Mouse (Mus musculus) heart, embryonic 14.5 days (tissue): ENCODE data around the gene Klk1b8. TPM values are rescaled to one million over a fixed set of nuclear protein-coding genes. Genes with fewer than 3 reads are reported as not detected.
A peak's percentile ranks its signal among the peaks of the same experiment; 100 is the strongest.

Experiments used
- ATAC-seq: fragments of 200-750 bp; cut with Nextera tagmentation; 2 replicates; pipeline ENCODE4 v1.8.0; 2017; ENCODE audit warnings: low read depth, moderate TSS enrichment; ENCODE audit not compliant: insufficient number of reproducible peaks, insufficient read depth, low FRiP score
- H3K27ac ChIP-seq, 2 experiments: fragments of 200-500 bp in 1 of 2; fragments of 300-500 bp in 1 of 2; sonication (generic) in 1 of 2; replicated peaks in 1 of 2; 2 replicates each; pipeline ENCODE4 v1.5.1; 2012 to 2014; ENCODE audit warnings: low read depth in 2 of 2, low read length in 2 of 2, control low read depth in 1 of 2, mild to moderate bottlenecking in 1 of 2, mixed read lengths in 1 of 2; ENCODE audit not compliant: control insufficient read depth in 1 of 2, insufficient read depth in 1 of 2
- H3K27me3 ChIP-seq: fragments of 300-500 bp; sonication (generic); 2 replicates; pipeline ENCODE4 v1.6.1; 2014; ENCODE audit warnings: mild to moderate bottlenecking, low read length, control low read depth; ENCODE audit not compliant: control insufficient read depth, insufficient read depth
- H3K36me3 ChIP-seq: fragments of 300-500 bp; sonication (generic); 2 replicates; pipeline ENCODE4 v1.6.1; 2014; ENCODE audit warnings: mild to moderate bottlenecking, control low read depth, low read length, mixed read lengths; ENCODE audit not compliant: control insufficient read depth, insufficient read depth
- H3K4me1 ChIP-seq, 2 experiments: fragments of 200-500 bp in 1 of 2; fragments of 300-500 bp in 1 of 2; sonication (generic) in 1 of 2; 2 replicates each; pipeline ENCODE4 v1.6.1; 2012 to 2014; ENCODE audit warnings: low read length in 2 of 2, control low read depth in 1 of 2, mixed read lengths in 1 of 2; ENCODE audit not compliant: control insufficient read depth in 2 of 2, insufficient read depth in 2 of 2
- H3K4me2 ChIP-seq: fragments of 300-500 bp; sonication (generic); 2 replicates; pipeline ENCODE4 v1.6.1; 2014; ENCODE audit warnings: mild to moderate bottlenecking, low read length
- H3K4me3 ChIP-seq, 2 experiments: fragments of 200-500 bp in 1 of 2; fragments of 300-500 bp in 1 of 2; sonication (generic) in 1 of 2; 2 replicates each; pipeline ENCODE4 v1.5.1; 2012 to 2014; ENCODE audit warnings: low read length in 2 of 2, mild to moderate bottlenecking in 2 of 2, control low read depth in 1 of 2, low read depth in 1 of 2, moderate library complexity in 1 of 2; ENCODE audit not compliant: control insufficient read depth in 1 of 2, insufficient read depth in 1 of 2
- H3K9ac ChIP-seq: fragments of 300-500 bp; sonication (generic); 2 replicates; pipeline ENCODE4 v1.6.1; 2014; ENCODE audit warnings: mild to moderate bottlenecking, low read length
- H3K9me3 ChIP-seq: fragments of 300-500 bp; sonication (generic); 2 replicates; pipeline ENCODE4 v1.6.1; 2016; ENCODE audit warnings: low read length, control low read depth; ENCODE audit not compliant: control insufficient read depth
- WGBS: fragments of 180-500 bp; shearing (Covaris S2); extraction: QIAGEN DNeasy Blood & Tissue Kit; methylation state at CpG from one replicate; pipeline ENCODE4 v1.1.7; 2014; 5-methylcytosine and 5-hydroxymethylcytosine counted together
- polyA plus RNA-seq: library from polyadenylated mRNA; unstranded; fragments of >200 nt; fragmentation: Nextera tagmentation; extraction: Ambion mirVana; gene quantifications from 2 replicates; pipeline ENCODE4 v1.2.1, GENCODE M21; 2014

Klk1b8 gene
- not detected in 2 replicates for polyA plus RNA-seq

DNA sequence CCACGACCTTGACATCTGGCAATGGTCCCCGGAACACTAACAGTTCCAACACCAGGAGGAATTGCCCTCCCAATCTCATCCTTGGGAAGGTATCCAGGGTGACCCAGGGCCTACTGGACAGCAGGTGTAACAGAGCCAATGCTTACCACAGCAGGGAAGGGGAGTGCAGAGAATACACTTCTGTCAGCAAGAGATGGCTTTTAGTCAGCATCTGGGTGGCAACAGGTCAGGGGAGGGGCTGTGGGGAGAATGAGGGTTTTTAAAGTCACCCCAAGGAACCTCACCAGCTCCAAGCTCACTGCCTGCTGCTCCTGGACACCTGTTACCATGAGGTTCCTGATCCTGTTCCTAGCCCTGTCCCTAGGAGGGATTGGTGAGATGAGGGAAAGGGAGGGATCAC is at the start of gene Klk1b8:
TSS of gene Klk1b8 (plus strand) at position 301 of the 400 bp plus-strand sequence.
- no peaks in the 10 kb centered on the region for H3K4me1 ChIP-seq
- H3K4me3 ChIP-seq = no peak within 1 kb of the TSS
- no peak within 1 kb of the TSS for H3K4me2 ChIP-seq
- H3K36me3 ChIP-seq = no peaks in the 10 kb centered on the region
- H3K27ac ChIP-seq = no peak within 1 kb of the TSS
- H3K9me3 ChIP-seq = no peaks in the 10 kb centered on the region
- H3K27me3 ChIP-seq = no peaks in the 10 kb centered on the region
- 76% methylated on average over 2 of the region's 2 CpGs for WGBS
- no peak for ATAC-seq
- no peak within 1 kb of the TSS for H3K9ac ChIP-seq

DNA sequence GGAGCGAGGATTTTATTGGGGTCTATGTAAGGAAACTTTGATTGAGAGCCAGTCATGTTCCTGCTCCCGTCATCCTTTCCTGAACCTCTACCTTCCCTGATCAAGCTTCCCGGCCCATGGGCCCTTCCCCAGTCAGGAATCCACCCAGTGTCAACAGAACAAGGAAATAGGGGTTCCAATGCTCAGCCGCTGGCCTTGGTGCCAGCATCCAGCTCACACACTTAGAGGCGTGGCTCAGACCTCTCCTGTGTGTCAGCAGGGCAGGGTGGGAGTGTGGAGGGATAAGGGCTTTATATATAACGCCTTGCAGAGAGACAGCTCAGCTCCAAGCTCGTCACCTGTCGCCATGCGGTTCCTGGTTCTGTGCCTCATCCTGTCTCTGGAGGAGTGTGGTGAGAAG is 35.6 kb upstream of the Klk1b8 start:
- no peak overlapping the region for H3K27ac ChIP-seq
- no peak overlapping the region for H3K9ac ChIP-seq
- H3K4me3 ChIP-seq = no peak overlapping the region
- no peak overlapping the region for H3K4me2 ChIP-seq
- H3K36me3 ChIP-seq = no peaks in the 10 kb centered on the region
- WGBS = 39% methylated on average over 9 of the region's 9 CpGs
- H3K9me3 ChIP-seq = no peaks in the 10 kb centered on the region
- H3K27me3 ChIP-seq = no peaks in the 10 kb centered on the region
- no peak for ATAC-seq
- H3K4me1 ChIP-seq = no peaks in the 10 kb centered on the region

DNA sequence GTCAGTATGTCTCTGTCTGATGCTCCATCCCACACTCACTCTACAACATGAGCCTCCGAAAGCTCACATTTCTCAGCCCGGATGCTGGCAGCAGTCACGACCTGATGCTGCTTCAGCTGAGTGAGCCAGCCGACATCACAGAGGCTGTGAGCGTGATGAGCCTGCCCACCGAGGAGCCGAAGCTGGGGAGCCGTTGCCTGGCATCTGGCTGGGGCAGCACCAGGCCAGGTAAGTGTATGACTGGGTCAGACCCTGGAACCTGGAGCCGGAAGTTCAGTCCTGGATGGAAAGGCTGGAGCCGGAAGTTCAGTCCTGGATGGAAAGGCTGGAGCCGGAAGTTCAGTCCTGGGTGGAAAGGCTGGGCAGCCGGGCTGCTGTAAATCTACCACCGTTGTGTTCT is 32.0 kb upstream of the Klk1b8 start:
- H3K4me1 ChIP-seq = no peaks in the 10 kb centered on the region
- H3K4me3 ChIP-seq = no peak overlapping the region
- no peaks in the 10 kb centered on the region for H3K9me3 ChIP-seq
- no peak overlapping the region for H3K9ac ChIP-seq
- no peak for ATAC-seq
- no peak overlapping the region for H3K27ac ChIP-seq
- WGBS = 79% methylated on average over 13 of the region's 13 CpGs
- H3K4me2 ChIP-seq = no peak overlapping the region
- H3K27me3 ChIP-seq = no peaks in the 10 kb centered on the region
- no peaks in the 10 kb centered on the region for H3K36me3 ChIP-seq

DNA sequence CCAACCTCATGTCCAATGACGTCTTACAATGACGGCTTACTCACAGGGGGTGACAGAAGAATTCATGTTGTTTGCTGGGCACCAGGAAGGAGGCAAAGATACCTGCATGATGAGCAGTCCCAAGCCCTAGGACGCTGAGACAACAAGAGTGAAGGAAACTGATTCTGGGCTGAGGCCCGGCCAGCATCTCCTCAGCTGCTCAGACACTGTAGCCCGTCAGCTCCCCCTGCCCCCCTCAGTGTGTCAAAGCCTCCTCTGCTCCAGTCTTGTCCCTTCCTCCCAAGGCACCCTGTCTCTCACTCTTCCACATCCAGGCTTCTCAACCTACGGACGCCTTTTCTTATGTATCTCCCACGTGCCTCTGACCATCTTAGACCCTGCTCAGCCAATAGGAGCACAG is 31.6 kb upstream of the Klk1b8 start:
- Histone ChIP-seq H3K4me3 (no peak overlapping the region), H3K9me3 (no peaks in the 10 kb centered on the region), H3K4me1 (no peaks in the 10 kb centered on the region), H3K36me3 (no peaks in the 10 kb centered on the region), H3K27me3 (no peaks in the 10 kb centered on the region), H3K27ac (no peak overlapping the region), H3K9ac (no peak overlapping the region), H3K4me2 (no peak overlapping the region)
- WGBS = 69% methylated on average over 8 of the region's 8 CpGs
- ATAC-seq = no peak

DNA sequence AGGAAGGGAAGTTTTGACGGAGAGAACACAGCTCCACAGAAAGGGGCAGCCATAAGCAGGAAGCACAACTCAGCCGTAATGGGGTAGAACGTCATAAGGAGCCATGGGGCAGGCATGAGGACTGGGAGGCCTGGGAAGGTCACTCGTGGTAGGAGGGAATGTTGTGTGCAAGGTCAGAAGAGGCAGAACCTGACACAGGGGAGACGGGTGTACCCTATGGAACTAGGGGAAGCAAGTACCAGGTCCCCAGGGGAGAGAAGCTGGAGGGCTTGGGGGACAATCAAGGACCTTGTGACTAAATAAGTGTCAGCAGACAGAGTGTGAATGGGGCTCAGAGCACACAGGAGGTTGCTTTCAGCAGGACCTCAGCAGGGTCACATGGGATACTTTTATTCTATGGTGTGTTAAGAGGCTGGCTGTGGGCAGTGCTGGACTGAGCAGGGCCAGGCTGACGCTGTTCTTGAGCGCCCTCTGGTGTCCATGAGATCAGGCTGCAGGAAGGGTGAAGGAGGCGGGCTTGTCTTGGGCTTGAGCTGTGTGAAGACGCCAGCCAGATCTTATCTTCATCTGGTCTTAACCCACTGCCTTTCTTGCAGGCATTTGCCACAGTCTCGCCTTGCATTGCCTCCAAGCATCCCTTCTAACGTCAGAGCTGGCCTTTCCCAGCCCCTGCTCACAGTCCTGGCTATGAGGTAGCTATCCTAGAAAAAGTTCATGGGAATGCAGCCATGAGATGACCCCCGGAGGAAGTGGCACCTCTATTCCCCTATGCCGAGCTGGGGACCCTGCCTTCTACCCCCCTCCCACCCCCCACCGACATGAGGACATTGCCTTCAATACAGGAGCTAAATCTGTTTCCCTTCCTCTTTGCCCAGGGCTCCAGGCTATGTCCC is 30.7 kb upstream of the Klk1b8 start:
- 23% methylated on average over 14 of the region's 14 CpGs for WGBS

DNA sequence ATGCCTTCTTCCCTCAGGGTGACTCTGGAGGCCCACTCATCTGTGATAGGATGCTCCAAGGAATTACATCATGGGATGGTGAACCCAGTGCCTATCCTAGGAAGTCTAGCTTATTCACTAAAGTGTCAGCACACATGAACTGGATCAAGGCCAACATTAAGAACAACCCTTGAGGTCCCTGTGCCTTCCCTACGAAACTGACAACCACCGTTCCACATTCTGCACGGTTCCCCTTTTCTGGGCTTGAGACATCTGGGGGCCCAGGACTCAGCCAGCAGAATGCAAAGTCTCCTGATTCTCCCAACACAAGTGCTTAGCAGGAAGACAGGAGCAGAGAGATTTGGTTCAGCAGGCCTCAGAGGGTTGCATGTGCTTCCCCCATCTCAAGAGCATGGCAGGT is 29.9 kb upstream of the Klk1b8 start:
- no peaks in the 10 kb centered on the region for H3K36me3 ChIP-seq
- no peak overlapping the region for H3K9ac ChIP-seq
- 81% methylated on average over 3 of the region's 3 CpGs for WGBS
- H3K4me3 ChIP-seq = no peak overlapping the region
- H3K4me2 ChIP-seq = no peak overlapping the region
- H3K4me1 ChIP-seq = no peaks in the 10 kb centered on the region
- H3K9me3 ChIP-seq = no peaks in the 10 kb centered on the region
- no peak overlapping the region for H3K27ac ChIP-seq
- ATAC-seq = no peak
- no peaks in the 10 kb centered on the region for H3K27me3 ChIP-seq

More for the DNA sequence above, 30.7 kb upstream of the Klk1b8 start:
- Histone ChIP-seq H3K9ac (no peak overlapping the region), H3K9me3 (no peaks in the 10 kb centered on the region), H3K27me3 (no peaks in the 10 kb centered on the region), H3K27ac (no peak overlapping the region), H3K4me3 (no peak overlapping the region), H3K36me3 (no peaks in the 10 kb centered on the region), H3K4me1 (no peaks in the 10 kb centered on the region), H3K4me2 (no peak overlapping the region)
- ATAC-seq = peak; percentile 54

DNA sequence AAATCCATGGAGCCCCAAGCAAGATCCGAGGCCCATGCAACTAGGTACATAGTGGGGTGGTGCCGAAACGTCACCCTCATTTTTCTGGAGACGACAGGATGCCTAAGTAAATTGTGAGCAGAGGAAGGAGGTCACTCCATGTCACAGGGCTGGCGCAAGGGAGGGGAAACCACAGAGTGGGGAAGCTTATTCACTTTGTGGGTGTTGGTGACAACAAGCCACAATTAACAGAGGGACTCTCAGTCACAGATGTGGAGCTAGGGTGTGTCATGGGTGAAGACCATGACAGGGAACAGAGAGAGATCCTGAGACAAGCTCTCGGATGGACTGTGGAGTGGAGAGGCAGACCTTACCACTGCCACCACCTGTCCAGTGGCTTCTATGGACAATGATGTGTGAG is 29.4 kb upstream of the Klk1b8 start:
- H3K9ac ChIP-seq = no peak overlapping the region
- no peak overlapping the region for H3K4me3 ChIP-seq
- no peaks in the 10 kb centered on the region for H3K4me1 ChIP-seq
- WGBS = 74% methylated on average over 6 of the region's 6 CpGs
- no peak for ATAC-seq
- no peak overlapping the region for H3K27ac ChIP-seq
- H3K36me3 ChIP-seq = no peaks in the 10 kb centered on the region
- H3K9me3 ChIP-seq = no peaks in the 10 kb centered on the region
- H3K4me2 ChIP-seq = no peak overlapping the region
- no peaks in the 10 kb centered on the region for H3K27me3 ChIP-seq

DNA sequence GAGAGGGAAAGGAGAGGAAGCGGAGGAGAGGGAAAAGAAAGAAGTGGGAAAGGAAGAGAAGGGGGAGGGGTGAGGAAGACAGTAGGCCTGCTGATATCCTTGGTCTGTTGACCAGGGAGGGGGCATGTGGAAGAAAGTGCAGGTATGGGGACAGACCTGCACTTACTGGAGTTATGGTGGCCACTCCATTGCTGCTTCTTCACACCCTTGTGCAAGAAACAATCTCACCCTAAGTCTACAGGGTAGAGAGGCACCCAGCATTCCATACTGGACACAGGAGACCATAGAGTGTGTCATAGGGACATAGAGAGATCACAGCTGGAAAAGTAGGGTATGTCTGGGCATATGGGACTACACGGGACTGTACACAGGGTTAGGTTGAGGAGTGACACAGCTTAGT is 28.5 kb upstream of the Klk1b8 start:
- Histone ChIP-seq H3K27me3 (no peaks in the 10 kb centered on the region), H3K4me3 (no peak overlapping the region), H3K9me3 (no peaks in the 10 kb centered on the region), H3K36me3 (no peaks in the 10 kb centered on the region), H3K9ac (no peak overlapping the region), H3K27ac (no peak overlapping the region), H3K4me1 (no peaks in the 10 kb centered on the region), H3K4me2 (no peak overlapping the region)
- 73% methylated on average over 2 of the region's 2 CpGs for WGBS
- ATAC-seq = no peak
